Mouse (Mus musculus): ENCODE measurements at regions not wholly inside any gene's neighbourhood (a gene's known extent, or its start where the extent isn't known, plus 50 kb on each side); places are given as distances from the start of the nearest gene placed in this dataset.

GRCm38 (mm10) chr3:149585769-149586168 is 595.4 kb upstream of the Adgrl2 start:
- TF ChIP-seq CTCF (conservative IDR thresholded peaks at IDR 0.05 in 1 of 2, IDR thresholded peaks at IDR 0.05 in 1 of 2; ENCODE audit: low read depth in 2 of 2, low read length in 2 of 2) = no peak
- no peak for TF ChIP-seq POLR2A (IDR thresholded peaks at IDR 0.05; ENCODE audit: low read depth, low read length)
- TF ChIP-seq SIN3A (IDR thresholded peaks at IDR 0.05; ENCODE audit: low read length) = no peak
- no peak for TF ChIP-seq CHD2 (IDR thresholded peaks at IDR 0.05; ENCODE audit: low read length)
